Mouse (Mus musculus): ENCODE measurements around the gene Gpr143.
"Not testable (repeated sequence)": the region's sequence is repeated elsewhere in the genome, so short reads cannot be mapped to it uniquely, and the experiment has no call there.

The Gpr143 gene

DNA sequence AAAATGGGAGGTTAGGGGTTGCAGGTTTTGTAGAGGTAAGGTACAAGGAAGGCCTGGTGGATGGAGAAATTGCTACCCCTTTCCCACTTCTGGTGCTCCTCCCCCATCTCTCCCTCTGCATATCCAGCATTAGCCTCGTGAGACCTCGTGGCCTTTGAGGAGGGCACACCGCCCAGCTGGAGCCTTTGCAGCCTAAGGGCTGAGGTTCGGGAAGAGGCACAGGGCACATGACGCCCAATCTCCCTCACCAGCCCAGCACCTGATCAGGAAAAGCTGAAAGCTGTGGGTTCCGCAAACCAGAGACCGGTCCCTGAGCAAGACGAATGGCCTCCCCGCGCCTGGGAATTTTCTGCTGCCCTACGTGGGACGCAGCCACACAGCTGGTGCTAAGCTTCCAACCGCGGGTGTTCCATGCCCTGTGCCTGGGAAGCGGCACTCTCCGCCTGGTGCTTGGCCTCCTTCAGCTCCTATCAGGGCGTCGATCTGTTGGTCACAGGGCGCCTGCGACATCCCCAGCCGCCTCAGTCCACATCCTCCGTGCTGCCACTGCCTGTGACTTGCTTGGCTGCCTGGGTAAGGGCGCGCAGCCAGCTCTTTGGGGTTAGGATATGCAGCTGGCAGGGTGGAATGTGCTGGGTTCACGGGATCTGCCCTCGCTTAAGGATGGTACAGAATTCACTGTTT, at the start of gene Gpr143:
TSS of gene Gpr143 (plus strand) at position 202 of the 684 bp plus-strand sequence.
- no peak for DNase-seq (ENCODE audit: low spot score)

DNA sequence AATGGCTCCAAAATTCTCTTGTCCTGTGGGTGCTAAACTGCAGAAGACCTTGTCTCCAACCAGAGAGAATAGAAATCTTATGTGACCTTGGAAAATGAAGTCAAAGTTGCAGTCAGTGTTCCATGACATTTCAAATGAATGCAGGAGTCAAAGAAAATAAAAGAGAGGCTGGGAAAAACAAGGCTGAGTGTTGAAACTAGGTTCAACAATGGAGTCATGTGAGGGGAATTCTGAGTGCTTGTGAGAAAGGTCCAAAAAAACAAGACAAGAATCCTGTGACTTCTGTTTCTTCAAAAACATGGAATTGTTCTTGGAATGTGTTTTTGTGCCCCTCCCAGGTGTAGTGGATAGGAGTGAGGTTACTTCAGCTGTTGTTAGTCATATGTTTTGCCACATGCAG, 46.4 kb upstream of the Gpr143 start:
- no peak for DNase-seq (ENCODE audit: low spot score)

DNA sequence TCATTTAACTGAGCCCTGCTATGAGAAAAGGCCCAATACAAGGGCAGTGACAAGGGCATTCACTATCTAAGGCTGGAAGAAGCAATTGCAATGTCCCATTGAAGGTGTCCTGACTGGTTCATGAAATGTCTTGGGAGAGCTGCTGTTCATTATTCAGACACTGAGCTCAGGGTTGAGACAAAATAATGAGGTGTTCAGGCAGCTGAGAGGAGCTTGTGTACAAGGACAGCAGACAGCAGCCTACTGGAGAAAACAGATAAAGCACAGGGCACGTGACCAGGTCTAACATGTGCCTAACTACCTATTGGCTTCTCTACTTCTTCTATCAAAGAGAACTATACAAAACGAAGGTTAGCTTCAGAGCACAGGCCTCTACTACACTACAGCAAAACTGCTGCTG, 43.5 kb upstream of the Gpr143 start:
- no peak for DNase-seq (ENCODE audit: low spot score)

DNA sequence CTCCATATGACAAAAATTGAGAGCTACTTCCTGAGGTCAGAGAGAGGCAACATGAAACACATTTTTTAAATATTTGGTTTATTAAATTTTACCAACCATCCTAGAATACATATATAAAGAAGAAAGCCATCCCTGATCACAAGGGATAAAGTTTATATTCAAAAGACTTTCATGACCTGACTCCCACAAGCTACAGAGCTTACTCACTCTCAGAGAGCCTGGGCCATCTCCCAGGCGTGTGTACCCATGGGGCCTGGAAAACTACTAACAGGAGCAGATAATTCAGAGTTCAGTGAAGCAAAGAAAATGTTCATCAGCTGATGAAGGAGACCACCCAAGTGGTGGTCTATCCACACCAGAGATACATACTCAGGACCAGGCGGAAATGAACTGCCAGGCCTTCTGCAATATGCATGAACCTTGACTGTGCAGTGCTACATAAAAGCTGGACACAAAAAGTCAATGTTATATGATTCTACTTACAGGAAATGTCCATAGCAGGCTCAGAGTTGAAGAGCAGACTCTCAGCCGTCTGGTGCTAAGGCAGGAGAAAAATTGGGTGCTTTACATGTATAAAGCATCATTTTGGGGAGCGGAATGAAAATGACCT, 42.9 kb upstream of the Gpr143 start:
- DNase-seq (ENCODE audit: low spot score), result no peak

DNA sequence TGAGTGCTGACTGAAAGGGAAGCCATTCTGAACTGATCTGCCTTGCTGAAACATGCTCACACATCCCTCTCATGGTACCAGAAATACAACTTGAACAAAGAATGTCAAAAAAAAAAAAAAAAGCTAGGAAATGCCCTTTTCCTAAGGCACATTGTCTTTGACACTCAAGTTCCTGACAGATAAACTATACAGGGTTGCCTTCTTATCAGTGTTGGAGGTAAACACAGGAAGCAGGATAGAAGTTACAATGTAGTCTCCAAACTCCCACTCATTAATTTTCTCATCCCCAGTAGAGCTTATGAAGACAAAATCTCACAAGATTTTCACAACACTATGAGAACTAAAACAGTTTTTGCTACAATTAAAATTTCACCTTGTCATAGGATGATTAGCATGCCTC, 38.1 kb upstream of the Gpr143 start:
- no peak for DNase-seq (ENCODE audit: low spot score)

DNA sequence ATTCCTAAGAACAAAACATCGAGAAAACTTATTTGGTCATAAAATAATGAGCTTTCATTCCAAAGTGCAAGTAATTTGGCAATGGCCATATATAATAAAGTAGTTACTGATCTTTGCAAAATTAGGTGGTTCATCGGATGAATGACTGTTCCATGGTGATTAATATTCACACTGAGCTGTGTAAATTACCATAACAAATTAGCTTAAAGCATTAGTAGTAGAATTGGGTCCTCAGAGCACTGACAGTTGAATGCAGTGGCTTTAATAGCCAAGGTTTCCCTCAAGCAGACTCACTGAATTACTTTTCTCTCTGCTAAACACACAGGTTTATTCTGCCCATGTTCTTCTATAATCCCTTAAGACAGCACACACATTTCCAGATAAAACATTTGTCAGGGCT, 35.8 kb upstream of the Gpr143 start:
- DNase-seq (ENCODE audit: low spot score), result no peak

DNA sequence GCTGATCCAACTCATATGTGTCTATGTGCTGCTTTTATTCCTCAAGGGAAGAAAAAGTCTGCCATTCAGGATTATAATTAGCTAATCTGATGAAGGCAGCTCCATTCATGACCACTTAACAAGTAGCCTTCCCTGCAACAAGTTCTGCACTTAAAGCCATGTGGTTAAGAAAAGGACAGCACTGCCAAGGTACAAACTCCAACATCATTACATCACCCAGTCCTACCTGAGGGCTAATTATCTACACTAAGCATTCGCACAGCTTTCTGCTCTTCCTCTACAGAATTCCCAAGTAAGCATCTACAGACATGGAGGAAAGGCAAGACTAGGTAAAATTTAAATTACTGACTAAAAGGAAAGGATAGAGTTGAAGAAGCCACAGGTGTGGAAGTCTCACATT, 25.9 kb upstream of the Gpr143 start:
- DNase-seq (ENCODE audit: low spot score), result no peak

DNA sequence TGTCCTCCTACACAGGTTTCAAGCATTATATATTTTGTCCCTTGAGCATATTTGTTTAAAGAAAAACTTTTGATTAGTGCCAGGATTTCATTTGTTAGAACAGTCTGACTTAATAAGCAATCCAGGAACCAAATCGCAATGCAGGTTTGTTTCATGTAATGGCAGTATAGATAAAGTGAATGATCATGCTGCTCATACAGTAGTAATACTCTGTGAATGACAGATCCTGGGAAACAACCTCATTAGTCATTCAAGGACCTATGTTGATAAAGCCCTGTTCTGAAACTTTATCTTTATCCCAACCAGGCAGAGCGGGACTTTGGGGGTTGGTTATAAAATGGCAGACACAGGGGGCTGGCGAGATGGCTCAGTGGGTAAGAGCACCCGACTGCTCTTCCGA, 25.4 kb upstream of the Gpr143 start:
- no peak for DNase-seq (ENCODE audit: low spot score)

DNA sequence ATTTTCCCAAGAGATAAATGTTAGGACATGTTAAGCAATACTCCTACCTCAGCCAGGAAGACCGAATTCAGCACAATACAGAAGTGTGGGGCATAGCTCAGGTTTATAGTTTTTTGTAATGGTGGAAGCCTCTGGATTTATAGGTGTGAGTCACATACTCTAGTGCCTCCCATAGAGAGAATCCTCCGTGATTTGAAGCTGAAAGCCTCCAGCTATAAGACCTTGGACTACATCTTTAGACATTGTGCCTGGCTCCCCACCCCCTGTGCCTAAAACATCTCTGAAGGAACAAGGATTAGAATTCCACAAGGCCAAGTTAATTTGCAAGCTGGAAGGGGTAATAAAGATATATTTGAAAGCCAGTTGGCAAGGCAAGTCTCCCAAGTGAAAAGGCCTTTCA, 19.3 kb upstream of the Gpr143 start:
- no peak for DNase-seq (ENCODE audit: low spot score)

DNA sequence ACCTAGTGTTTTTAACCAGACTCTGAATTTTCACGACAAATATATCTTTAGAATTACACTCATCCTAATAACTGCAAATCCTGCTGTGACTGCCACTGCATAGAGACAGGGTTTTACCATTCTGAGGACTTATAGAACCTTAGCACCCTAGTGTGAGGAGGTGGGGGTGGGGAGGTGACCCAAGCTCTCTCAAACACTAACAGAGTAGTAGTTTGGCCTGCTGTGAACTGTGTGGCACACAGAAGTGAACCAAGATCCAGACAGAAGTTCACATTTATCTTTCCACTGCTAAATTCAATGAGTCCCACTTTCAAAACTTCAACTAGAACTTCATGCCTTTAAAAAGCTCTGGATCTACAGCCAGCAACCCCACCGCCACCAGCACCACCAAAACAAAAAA, 18.9 kb upstream of the Gpr143 start:
- no peak for DNase-seq (ENCODE audit: low spot score)

DNA sequence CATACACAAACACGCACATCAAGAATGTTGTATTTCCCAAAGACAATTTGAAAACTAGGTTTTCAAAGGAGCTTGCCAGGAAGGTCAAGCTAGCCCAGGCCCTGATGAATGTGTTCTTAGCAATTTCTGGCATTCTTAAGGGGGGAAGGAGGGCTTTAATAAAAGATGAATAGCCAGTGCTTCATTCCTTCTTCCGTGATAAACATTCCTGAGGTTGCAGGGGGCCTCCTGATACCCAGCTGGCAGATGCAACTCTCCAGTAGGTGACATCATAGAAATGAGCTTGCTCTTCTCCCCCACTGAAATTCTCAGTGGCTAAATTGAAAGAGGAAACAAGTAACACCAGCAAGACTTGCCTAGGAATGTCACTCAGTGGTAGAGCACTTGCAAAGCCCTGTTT, 17.6 kb upstream of the Gpr143 start:
- no peak for DNase-seq (ENCODE audit: low spot score)

DNA sequence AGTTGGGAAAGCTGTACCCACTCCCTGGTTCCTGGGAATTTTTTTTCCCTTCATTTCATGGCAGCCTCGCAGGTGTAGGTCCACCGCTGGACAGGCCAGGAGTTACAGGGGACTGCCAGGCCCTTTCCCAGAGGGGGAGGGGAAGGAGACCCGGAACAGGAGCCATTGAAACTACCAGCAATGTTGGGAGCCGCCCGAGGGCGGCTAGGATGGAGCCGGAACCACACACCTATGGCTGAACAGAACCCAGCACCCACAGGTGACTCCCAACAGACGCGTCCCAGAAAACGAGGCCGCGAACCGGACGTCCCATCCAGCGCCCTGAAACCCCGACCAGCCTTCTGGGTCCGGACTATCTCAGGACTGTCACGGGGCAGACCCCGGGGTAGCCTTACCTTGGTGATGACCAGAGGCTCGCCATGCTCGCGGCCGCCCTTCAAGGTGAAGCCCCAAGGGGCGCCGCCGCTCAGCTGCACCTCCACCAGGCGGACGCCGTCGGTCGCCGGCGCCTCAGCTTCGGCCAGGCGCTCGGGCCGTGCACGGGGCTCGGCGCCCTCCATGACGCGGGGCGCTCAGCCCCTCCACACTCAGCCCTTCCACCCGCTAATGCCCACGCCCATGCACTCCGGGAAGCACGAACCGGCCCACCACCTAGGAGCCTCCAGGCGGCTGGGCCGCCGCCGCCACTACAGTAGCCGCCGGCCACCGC, 12.7 kb upstream of the Gpr143 start, which contains the start of gene Shroom2:
TSS of gene Shroom2 (minus strand) at position 575 of the 709 bp plus-strand sequence.
- no peak for DNase-seq (ENCODE audit: low spot score)

DNA sequence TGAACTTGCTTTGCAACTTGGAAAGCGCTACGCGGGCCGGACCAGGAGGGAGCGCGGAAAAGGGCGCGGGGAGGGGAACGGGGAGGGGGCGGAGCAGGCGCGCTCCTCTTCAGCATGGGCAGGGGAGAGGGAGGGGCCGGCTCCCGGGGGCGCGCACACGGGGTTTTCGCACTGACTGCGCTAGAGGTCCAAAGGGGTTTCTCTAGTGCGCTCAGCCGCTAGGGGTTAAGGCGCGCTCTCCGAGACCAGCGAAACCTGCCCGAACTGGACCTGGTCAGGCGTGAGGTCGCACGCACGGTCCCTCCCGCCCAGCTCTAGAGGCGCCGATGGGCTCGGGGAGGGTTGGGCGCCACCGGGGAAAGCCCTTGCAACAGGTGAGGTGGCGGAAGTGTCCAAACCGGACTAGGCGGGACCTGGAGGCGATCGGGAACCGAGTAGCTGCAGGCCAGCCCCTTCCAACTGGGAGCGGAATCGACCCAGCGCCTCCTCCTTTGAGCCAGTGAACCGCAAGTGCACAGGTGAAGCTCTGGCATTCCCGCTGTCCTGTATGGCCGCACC, 12.0 kb upstream of the Gpr143 start:
- DNase-seq (ENCODE audit: low spot score), result no peak

DNA sequence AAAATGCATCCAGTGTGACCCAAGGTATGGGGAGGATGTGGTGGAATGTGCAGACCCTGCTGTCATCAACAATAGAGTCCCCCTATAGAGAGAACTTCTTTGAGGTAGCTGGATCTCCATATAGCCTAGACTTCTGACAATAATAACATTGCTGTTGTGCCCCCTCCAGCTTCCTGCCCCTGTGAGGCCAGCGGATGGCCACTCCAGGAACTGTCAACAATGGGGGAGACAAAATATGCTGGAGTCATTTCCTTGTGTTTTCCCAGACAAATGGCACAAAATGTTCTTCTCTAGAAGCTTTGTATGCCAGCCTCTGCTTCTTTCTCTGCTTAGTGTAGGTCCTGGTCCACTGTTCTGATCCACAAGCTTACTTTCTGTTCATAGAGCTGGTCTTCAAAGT, 6.4 kb downstream of the Gpr143 start:
- DNase-seq (ENCODE audit: low spot score), result no peak

DNA sequence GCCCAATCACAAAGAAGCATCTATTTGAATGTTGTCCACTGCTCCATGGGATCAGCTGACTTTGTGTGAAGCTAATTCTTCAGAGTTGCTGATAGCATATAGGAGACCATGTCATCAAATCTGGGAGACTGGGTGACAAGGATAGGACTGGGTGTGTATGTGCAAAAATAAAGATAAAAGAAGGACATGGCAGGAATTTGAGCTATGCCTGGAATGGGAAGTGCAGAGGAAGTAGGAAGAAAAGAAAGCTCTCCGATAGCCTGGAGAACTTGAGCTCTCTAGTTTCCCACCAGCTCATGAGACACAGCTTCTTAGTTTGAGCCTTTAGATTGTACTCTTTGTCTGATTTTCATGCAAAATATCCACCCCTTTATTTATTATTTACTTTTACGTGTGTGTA, 6.9 kb downstream of the Gpr143 start:
- no peak for DNase-seq (ENCODE audit: low spot score)

DNA sequence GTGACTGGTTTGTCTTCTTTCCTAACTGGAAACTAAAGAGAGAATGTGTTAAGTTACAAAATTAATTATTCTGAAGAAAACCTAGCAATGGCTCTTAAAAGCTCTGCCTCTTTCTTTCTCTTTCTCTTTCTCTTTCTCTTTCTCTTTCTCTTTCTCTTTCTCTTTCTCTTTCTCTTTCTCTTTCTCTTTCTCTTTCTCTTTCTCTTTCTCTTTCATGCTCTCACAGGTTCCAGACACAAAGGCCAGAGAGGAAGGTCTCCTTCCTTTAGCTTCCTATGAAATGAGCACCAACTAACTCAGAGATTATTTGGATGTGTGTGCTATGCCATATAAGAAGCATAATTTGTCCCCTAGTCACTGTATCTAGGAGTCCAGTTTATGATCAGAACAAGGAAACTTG, 23.6 kb downstream of the Gpr143 start:
- no peak for DNase-seq (ENCODE audit: low spot score)

DNA sequence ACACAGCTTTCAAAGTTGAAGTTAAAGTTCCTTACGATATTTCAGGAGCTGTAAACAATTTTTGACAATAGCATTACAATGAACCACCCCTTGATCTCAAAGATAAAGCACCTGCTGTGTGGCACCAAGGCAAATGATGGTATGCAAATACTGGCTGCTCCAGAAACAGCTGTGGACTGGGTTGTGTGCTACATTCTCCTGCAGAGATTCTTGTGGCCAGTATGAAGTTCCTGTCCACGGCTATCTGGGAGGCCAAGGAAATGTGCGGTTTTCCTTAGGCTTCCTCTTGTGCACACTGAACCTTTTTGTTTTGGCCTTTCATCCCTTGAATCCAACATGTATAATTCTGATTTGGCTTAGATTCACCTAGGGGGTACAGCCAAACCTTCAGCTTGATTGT, 31.6 kb downstream of the Gpr143 start:
- DNase-seq (ENCODE audit: low spot score), result no peak

DNA sequence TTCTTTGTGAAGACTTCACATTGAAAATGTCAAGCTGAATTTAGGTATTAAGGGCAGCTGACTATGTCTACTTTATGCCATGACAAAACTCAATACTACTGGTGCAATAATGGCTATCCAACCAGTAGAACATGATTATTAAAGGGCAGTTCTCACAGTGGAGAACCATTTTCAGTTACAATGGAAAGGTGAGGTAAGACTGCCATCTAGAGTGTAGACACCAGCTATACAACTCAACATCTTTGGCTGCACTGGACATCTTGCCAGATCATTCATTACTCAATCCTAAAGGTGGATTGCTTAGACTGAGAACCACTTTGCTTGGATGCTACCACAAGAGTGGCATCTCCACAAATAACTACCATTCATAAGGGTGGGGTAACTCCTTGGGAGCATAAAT, 37.3 kb downstream of the Gpr143 start:
- no peak for DNase-seq (ENCODE audit: low spot score)

DNA sequence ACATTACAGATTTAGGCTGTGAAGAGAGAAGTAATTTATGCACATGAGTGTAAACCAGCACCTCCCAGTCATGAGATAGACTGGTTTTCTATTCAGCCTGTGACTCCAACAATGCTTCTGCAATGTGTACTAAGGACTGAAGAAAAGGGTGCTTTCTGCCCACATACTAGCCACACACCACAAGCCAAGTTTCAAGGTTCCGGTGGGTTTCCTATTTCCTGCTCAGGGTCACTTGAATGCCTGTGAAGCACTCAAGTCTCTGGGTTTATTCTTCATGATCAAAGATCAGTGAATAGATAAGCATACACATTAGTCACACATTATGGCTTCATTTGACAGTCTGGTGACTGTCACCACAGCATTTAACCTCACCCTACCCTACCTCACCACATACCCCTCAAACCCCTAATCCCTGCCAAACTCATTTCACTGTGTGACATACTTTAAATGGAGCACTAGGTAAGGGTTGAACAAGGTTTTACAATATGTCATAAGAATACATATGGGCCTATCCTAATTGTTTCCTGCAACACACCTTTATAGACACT, 49.4 kb downstream of the Gpr143 start:
- not testable (repeated sequence) for DNase-seq (ENCODE audit: low spot score)

DNA sequence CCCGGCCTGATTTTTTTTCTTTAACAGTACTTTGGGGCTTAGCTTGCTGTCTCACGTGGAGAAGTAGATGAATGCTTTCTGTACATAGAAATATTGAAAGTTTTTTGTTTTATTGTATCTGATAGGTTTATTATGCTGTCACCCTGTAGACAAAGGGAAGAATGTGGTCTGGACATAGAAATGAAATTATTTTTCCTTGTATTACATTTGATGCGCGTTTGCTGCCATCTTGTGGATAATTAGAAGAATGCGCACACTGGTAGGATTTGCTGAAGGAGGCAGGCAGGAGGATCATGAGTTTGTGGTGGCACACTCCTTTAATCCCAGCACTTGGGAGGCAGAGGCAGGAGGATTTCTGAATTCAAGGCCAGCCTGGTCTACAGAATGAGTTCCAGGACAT, 53.2 kb downstream of the Gpr143 start:
- not testable (repeated sequence) for DNase-seq (ENCODE audit: low spot score)

DNA sequence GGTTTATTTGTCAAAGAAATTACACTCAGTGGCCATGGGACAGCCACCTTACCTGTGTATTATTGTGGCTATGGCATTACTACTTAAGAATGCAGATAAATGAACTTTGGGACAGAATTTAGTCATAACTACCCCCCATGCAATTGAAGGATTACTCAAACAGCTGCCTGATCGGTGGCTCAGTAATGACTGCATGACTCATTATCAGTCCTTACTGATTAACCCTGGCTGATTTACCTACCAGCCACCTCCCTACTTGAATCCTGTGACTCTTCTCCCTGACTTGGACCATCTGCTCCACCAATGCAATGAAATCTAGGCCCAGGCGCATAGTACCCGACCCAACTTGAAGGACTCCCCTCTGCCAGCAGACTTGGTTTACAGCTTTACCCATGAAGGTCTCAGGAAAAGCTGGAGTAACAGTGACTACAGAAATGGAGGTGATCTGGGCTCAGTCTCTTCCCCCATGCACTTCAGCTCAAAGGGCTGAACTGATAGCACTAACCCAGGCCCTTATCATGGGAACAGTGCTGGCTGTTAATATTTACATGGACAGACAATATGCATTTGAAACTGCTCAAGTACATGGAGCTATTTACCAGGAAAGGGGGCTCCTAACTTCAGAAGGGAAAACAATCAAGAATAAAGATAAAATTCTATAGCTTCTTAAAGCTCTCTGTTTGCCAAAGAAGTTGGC, 73.5 kb downstream of the Gpr143 start:
- no peak for DNase-seq (ENCODE audit: low spot score)

Measured in spleen, adult 12 weeks (tissue).